Mouse (Mus musculus) thymus, adult 2 months (tissue): Measurements from ENCODE around the gene Itgb7. TPM values are rescaled to one million over a fixed set of nuclear protein-coding genes. Genes with fewer than 3 reads are reported as not detected.
A peak's percentile ranks its signal among the peaks of the same experiment; 100 is the strongest.

Experiments
- DNase-seq: peaks from one replicate; pipeline ENCODE4 v3.0.0; 2021
- H3K27ac ChIP-seq: fragments of 200-500 bp; 2 replicates; pipeline ENCODE4 v1.5.1; 2012; ENCODE audit warnings: low read length, control low read depth; ENCODE audit not compliant: control insufficient read depth, insufficient read depth
- H3K27me3 ChIP-seq: fragments of 200-500 bp; 2 replicates; pipeline ENCODE4 v1.6.1; 2012; ENCODE audit warnings: mild to moderate bottlenecking, low read length, moderate library complexity, mixed read lengths; ENCODE audit not compliant: control insufficient read depth, insufficient read depth
- H3K36me3 ChIP-seq: fragments of 200-500 bp; 2 replicates; pipeline ENCODE4 v1.6.1; 2012; ENCODE audit warnings: mild to moderate bottlenecking, low read length, moderate library complexity; ENCODE audit not compliant: control insufficient read depth, insufficient read depth
- H3K4me1 ChIP-seq: fragments of 200-500 bp; replicated peaks from 2 replicates; pipeline ENCODE4 v1.6.1; 2012; ENCODE audit warnings: low read length; ENCODE audit not compliant: control insufficient read depth, insufficient read depth
- H3K4me3 ChIP-seq: fragments of 200-500 bp; 2 replicates; pipeline ENCODE4 v1.5.1; 2012; ENCODE audit warnings: mild to moderate bottlenecking, low read length, control low read depth, moderate library complexity; ENCODE audit not compliant: control insufficient read depth, insufficient read depth
- CTCF ChIP-seq: fragments of 200-500 bp; IDR thresholded peaks from 2 replicates; pipeline ENCODE4 v1.5.1; 2012; ENCODE audit warnings: mild to moderate bottlenecking, control low read depth, low read length, moderate library complexity, borderline replicate concordance; ENCODE audit not compliant: control insufficient read depth, poor library complexity, insufficient read depth; ENCODE audit errors: extremely low read depth
- POLR2A ChIP-seq: fragments of 200-500 bp; IDR thresholded peaks from 2 replicates; pipeline ENCODE4 v1.6.1; 2012; ENCODE audit warnings: mild to moderate bottlenecking, low read length, control low read depth, moderate library complexity; ENCODE audit not compliant: control insufficient read depth, poor library complexity, insufficient read depth; ENCODE audit errors: extremely low read depth
- WGBS: fragments of 180-500 bp; shearing (Covaris S2); methylation state at CpG from one replicate; pipeline ENCODE4 v1.1.7; 2018; 5-methylcytosine and 5-hydroxymethylcytosine counted together
- polyA plus RNA-seq: library from polyadenylated mRNA; depleted of rRNA; stranded (reverse); fragments of >200 nt; gene quantifications from 2 replicates; pipeline ENCODE4 v1.2.3, GENCODE M21; 2012

Itgb7 gene
- polyA plus RNA-seq, 1 experiment = 82.8 TPM

- Histone ChIP-seq H3K36me3 (peaks cover 52% of the 10 kb centered on the region), H3K27ac (no peak overlapping the region), H3K4me1 (no peaks in the 10 kb centered on the region), H3K27me3 (no peaks in the 10 kb centered on the region), H3K4me3 (no peak overlapping the region)
- no peak for DNase-seq
- TF ChIP-seq CTCF (no peak), POLR2A (no peak)
- 91% methylated on average over 2 of the region's 2 CpGs for WGBS
Measured at GRCm38 (mm10) chr15:102214132-102214531, 17.6 kb downstream of the Itgb7 start.

- TF ChIP-seq CTCF (no peak), POLR2A (no peak)
- H3K27me3 ChIP-seq = no peaks in the 10 kb centered on the region
- peaks cover 64% of the 10 kb centered on the region for H3K36me3 ChIP-seq
- no peak overlapping the region for H3K4me3 ChIP-seq
- DNase-seq = no peak
- WGBS = 97% methylated on average over 6 of the region's 6 CpGs
- peaks cover 15% of the 10 kb centered on the region for H3K4me1 ChIP-seq
- H3K27ac ChIP-seq = no peak overlapping the region
Measured at GRCm38 (mm10) chr15:102211895-102212294, 19.8 kb downstream of the Itgb7 start.

- no peak for TF ChIP-seq POLR2A
- no peak for TF ChIP-seq CTCF
- H3K27me3 ChIP-seq = no peaks in the 10 kb centered on the region
- no peak for DNase-seq
- H3K36me3 ChIP-seq = peaks cover 67% of the 10 kb centered on the region
- WGBS = 97% methylated on average over 4 of the region's 4 CpGs
- H3K27ac ChIP-seq = no peak overlapping the region
- H3K4me1 ChIP-seq = peaks cover 18% of the 10 kb centered on the region
- H3K4me3 ChIP-seq = no peak overlapping the region
Measured at GRCm38 (mm10) chr15:102210816-102211215, 20.9 kb downstream of the Itgb7 start.

GRCm38 (mm10) chr15:102209114-102209513 lies 22.6 kb downstream of the Itgb7 start:
- H3K36me3 ChIP-seq = peaks cover 57% of the 10 kb centered on the region

GRCm38 (mm10) chr15:102208092-102208561 lies 23.6 kb downstream of the Itgb7 start:
- H3K4me1 ChIP-seq = peaks cover 29% of the 10 kb centered on the region
- 23% methylated on average over 9 of the region's 9 CpGs for WGBS
- no peak for TF ChIP-seq POLR2A
- no peak for TF ChIP-seq CTCF
- no peak overlapping the region for H3K4me3 ChIP-seq
- H3K27ac ChIP-seq = peak overlapping the region; percentile 49
- peaks cover 50% of the 10 kb centered on the region for H3K36me3 ChIP-seq
- no peaks in the 10 kb centered on the region for H3K27me3 ChIP-seq
- no peak for DNase-seq

More at GRCm38 (mm10) chr15:102209114-102209513, 22.6 kb downstream of the Itgb7 start:
- no peak for DNase-seq
- H3K4me3 ChIP-seq = no peak overlapping the region
- TF ChIP-seq POLR2A (no peak), CTCF (no peak)
- H3K4me1 ChIP-seq = peaks cover 29% of the 10 kb centered on the region
- no peaks in the 10 kb centered on the region for H3K27me3 ChIP-seq
- WGBS = 97% methylated on average over 8 of the region's 8 CpGs
- H3K27ac ChIP-seq = no peak overlapping the region

GRCm38 (mm10) chr15:102207351-102207750 lies 24.4 kb downstream of the Itgb7 start:
- H3K36me3 ChIP-seq = peaks cover 42% of the 10 kb centered on the region
- no peak for TF ChIP-seq CTCF
- TF ChIP-seq POLR2A = no peak
- H3K27ac ChIP-seq = peak overlapping the region; percentile 49
- no peak overlapping the region for H3K4me3 ChIP-seq
- 64% methylated on average over 3 of the region's 3 CpGs for WGBS
- H3K4me1 ChIP-seq = peaks cover 32% of the 10 kb centered on the region
- no peaks in the 10 kb centered on the region for H3K27me3 ChIP-seq
- DNase-seq = no peak

DNA sequence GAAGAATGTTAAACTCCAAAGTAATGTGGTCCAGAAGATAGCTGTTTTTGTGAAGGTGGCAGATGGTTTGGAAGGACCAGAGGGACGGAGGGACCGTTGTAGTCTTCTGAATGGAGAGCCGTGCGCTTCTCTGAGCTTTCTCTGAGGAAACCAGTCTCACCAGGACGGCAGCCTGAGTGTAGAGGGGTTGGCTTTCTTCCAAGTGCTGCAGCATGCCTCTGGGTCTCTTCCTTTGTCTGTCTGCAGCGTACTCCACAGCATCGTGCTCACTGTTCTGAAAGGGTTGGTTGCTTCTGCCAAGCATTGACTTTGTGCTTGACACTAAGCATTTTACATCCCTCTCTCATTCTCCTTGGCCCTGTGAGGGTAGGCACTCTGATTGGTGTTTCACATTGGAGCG lies 26.0 kb downstream of the Itgb7 start:
- peaks cover 32% of the 10 kb centered on the region for H3K4me1 ChIP-seq
- peaks cover 34% of the 10 kb centered on the region for H3K36me3 ChIP-seq
- no peaks in the 10 kb centered on the region for H3K27me3 ChIP-seq
- DNase-seq = peak; percentile 29
- no peak overlapping the region for H3K4me3 ChIP-seq
- TF ChIP-seq POLR2A (no peak), CTCF (no peak)
- 35% methylated on average over 8 of the region's 8 CpGs for WGBS
- H3K27ac ChIP-seq = no peak overlapping the region
